Mouse (Mus musculus) embryonic stem cell, embryonic (primary cell): ENCODE results near the gene Gm10961.

ENCODE experiments used
- CTCF ChIA-PET, 4 experiments: fragments of 300-600 bp in 2 of 4; fragments of 350-600 bp in 2 of 4; sonication (Branson Sonifier 250); formaldehyde crosslinking; loops; one replicate each; lab custom pipeline; 2022; ENCODE audit warnings: inconsistent platforms in 2 of 4; lab: Charles Lee
- POLR2A ChIA-PET, 4 experiments: fragments of 300-600 bp in 2 of 4; fragments of 350-600 bp in 2 of 4; sonication (Branson Sonifier 250); formaldehyde crosslinking; loops; one replicate each; lab custom pipeline; 2022; ENCODE audit warnings: antibody characterized with exemption in 4 of 4, inconsistent platforms in 1 of 4; lab: Charles Lee

The Gm10961 gene

GRCm38 (mm10) chr3:107630682-107631522, at the start of gene Gm10961:
TSS of gene Gm10961 (plus strand) at chr3:107631322.
- POLR2A ChIA-PET, result interaction anchor here in 3 of 4 experiments (0.6 to 1.4 kb wide), 8 partner anchors 16 to 459 kb away, joined by 3 to 6 read pairs (median 3); partner anchors contain the start of gene Rbm15 (in 2 of the 3)
- CTCF ChIA-PET, result interaction anchor here in 1 of 4 experiments (0.6 kb wide), 1 partner anchor 233 kb away, joined by 3 read pairs; no protein-coding TSS in a partner anchor

DNA sequence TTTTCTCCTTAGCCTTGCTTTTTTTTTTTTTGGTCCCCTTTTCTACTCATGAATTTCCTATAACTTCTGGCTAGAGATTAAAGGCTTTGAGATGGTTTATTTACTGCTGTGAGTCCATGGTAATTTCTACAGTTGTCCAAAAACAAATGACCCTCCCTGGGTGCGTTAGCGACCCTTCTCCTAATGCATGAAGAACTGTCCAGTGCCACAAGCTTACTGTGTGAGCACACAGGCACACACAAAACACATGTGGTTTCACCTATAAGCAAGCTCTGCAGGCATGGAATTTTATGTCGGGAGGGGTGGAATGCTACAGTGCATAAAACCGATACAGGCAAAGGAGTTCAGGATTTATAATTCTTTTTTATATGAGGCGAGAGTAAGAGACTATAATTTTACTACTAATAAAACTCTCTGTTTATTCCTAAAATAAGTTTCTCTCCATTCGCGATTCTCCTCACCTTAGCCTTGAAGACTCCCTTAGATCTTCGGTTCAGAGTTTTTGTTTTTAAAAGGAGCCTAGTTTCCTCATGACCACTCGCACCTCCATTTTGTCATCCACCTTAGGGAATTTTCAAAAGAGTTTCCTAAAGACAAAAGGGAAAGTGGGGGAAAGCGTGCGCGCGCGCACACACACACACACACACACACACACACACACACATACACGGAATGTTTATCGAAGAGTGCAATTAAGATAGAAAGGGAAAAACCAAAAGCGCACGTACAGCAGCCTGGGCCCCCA, 48.8 kb upstream of the Gm10961 start:
- CTCF ChIA-PET, result interaction anchor here in 2 of 4 experiments (0.8 to 1.6 kb wide), 2 partner anchors 11 to 349 kb away, joined by 3 read pairs; partner anchors contain the start of gene Gstm7 (in 1 of the 2)

DNA sequence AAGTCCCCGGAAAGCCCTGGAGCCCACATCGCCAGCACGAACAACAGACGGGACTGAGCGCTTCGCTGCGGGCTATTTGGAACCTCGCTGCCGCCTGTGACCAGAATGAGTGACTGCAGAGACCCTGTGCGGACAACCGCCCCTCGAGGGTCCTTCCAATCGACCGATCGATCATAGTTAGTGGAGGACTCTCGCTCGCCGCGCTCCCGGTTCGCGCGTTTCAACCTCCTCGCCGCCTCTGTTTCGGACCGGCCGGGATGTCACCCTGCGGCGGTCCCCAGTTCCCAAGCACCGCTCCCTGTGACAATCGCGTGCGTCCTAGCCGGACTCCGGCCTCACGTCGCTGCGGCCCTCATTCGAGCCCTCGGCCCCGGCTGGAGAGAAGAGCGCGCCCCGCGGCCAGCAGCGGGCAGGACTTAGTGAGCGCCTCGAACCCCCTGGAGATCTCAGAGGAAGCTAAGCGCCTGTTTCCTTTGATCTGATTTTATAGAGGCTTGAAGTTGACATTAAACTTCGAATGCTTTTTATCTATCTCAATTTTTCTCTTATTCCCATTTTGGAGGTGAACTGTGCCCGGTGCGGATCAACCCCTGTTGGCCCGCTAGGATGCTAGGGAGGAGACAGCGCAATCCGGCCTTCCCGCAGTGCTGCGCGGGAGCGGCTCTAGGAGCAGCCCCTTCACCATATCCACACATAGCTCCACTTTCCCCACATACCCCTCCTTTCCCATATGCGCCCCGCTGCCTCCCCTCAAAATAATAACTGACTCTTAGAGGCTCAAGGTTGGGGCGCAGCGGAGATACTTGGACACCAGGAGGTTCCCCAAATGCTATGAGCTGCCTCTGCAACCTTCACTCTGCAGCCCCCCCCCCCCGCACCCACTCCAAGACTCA, 48.0 kb upstream of the Gm10961 start:
- POLR2A ChIA-PET, result interaction anchor here in 2 of 4 experiments (0.6 to 1.8 kb wide), 4 partner anchors 11 to 112 kb away, joined by 3 to 9 read pairs (median 4); partner anchors contain the start of gene Alx3 (in 1 of the 2)
- CTCF ChIA-PET, result interaction anchor here in 1 of 4 experiments (1.6 kb wide), 1 partner anchor 12 kb away, joined by 3 read pairs; no protein-coding TSS in a partner anchor

More for the DNA sequence above, 48.8 kb upstream of the Gm10961 start:
- POLR2A ChIA-PET, result interaction anchor here in 1 of 4 experiments (0.7 kb wide), 1 partner anchor 18 kb away, joined by 3 read pairs; no protein-coding TSS in a partner anchor

DNA sequence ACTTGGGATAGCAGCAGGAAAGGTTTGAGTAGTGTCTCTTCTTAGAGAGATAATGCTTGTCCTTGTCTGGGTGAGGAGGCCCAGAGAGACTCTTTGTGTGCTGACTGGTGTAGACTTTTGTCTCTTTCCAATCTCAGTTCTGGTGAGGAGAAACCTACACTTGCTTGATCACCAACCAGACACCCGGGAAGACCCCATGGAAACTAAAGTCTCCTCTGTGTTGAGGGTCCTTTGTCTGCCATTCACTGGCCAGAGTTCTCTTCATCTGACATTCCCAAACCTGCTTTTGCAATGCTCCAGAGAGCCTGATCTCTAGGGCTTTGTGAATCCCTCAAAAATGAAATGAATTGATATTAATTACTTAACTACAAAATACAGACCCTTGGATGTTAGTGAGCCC, 47.2 kb upstream of the Gm10961 start:
- ChIA-PET POLR2A (interaction anchor here in 1 of 4 experiments (0.7 to 1.8 kb wide), 4 partner anchors 11 to 25 kb away, joined by 3 to 9 read pairs (median 4); partner anchors contain the start of gene Alx3), CTCF (interaction anchor here in 1 of 4 experiments (1.6 kb wide), 1 partner anchor 13 kb away, joined by 3 read pairs; no protein-coding TSS in a partner anchor)

DNA sequence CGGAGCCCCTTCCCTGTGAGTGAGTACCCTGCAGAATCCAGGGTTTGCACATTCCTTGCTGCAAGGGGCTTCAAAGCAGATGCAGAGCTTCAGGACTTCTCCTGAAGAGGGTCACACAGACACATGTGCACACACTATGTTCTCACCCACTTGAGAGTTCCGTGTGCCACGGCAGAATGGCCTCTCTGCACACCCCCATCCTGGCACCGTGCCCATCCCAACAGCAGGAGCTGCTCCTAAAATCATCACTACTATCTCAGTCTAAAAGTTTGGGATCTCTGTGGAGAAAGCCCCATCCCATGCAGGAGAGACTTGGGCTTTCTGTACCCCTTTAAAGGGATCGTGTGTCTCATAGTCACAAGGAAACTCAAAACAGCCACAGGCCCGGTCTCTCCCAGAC, 44.6 kb upstream of the Gm10961 start:
- ChIA-PET CTCF (no interaction called here), POLR2A (no interaction called here)

GRCm38 (mm10) chr3:107591612-107592011, 39.5 kb upstream of the Gm10961 start:
- CTCF ChIA-PET, result interaction anchor here in 1 of 4 experiments (0.6 kb wide), 1 partner anchor 501 kb away, joined by 3 read pairs; the partner anchor contains the start of gene Gnat2
- POLR2A ChIA-PET, result interaction anchor here in 2 of 4 experiments (0.6 to 1.2 kb wide), 4 partner anchors 32 to 1655 kb away, joined by 3 to 4 read pairs (median 4); no protein-coding TSS in a partner anchor

- POLR2A ChIA-PET, result interaction anchor here in 1 of 4 experiments (1.7 kb wide), 1 partner anchor 10 kb away, joined by 9 read pairs; no protein-coding TSS in a partner anchor
- CTCF ChIA-PET, result interaction anchor here in 3 of 4 experiments (0.5 to 1.6 kb wide), 5 partner anchors 12 to 729 kb away, joined by 3 to 16 read pairs (median 5); no protein-coding TSS in a partner anchor
These were observed 37.5 kb upstream of the Gm10961 start for GRCm38 (mm10) chr3:107593632-107594031.

DNA sequence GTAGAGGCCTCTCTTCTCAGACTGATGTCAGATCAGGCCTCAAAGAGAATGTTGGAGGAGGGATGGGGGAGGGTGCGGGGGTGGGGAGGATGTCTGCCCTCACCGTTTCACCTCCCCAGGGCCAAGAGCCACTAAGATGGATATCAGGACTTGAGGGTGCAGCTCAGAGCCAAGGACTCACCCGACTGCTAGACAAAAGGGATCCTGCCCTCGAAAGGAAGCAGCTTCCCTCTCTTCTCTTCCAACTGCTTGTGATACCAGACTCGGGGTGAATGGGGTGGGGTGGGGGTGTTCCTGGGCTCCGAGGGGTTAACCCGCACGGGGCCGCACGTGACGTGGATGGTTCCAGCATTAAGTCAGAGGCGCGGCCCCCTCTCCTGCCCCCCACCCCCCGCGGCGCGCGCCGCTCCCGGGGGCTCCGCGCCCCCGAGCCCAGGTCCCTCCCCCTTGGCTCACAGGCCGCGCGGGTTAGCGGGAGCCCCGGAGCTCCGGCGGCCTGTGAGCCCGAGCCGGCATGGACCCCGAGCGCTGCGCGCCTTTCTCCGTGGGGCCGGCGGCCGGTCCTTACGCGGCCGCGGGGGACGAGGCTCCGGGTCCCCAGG, 36.4 kb upstream of the Gm10961 start, which contains the start of gene Alx3:
TSS of gene Alx3 (plus strand) at position 370 of the 602 bp plus-strand sequence.
- POLR2A ChIA-PET, result interaction anchor here in 3 of 4 experiments (0.6 to 1.7 kb wide), 12 partner anchors 8 to 879 kb away, joined by 3 to 9 read pairs (median 3); partner anchors contain the start of gene Lamtor5 (in 1 of the 3)
- CTCF ChIA-PET, result interaction anchor here in 3 of 4 experiments (0.6 to 1.6 kb wide), 6 partner anchors 11 to 269 kb away, joined by 3 to 7 read pairs (median 4); no protein-coding TSS in a partner anchor

GRCm38 (mm10) chr3:107595264-107595937, 35.7 kb upstream of the Gm10961 start:
- CTCF ChIA-PET, result interaction anchor here in 3 of 4 experiments (0.6 to 1.6 kb wide), 4 partner anchors 10 to 268 kb away, joined by 3 to 7 read pairs (median 4); no protein-coding TSS in a partner anchor
- POLR2A ChIA-PET, result interaction anchor here in 1 of 4 experiments (0.5 to 1.7 kb wide), 3 partner anchors 12 to 675 kb away, joined by 3 to 9 read pairs (median 3); no protein-coding TSS in a partner anchor

- ChIA-PET POLR2A (interaction anchor here in 1 of 4 experiments (0.5 kb wide), 1 partner anchor 33 kb away, joined by 3 read pairs; no protein-coding TSS in a partner anchor), CTCF (interaction anchor here in 1 of 4 experiments (1.4 kb wide), 1 partner anchor 9 kb away, joined by 3 read pairs; no protein-coding TSS in a partner anchor)
These were observed 35.1 kb upstream of the Gm10961 start for GRCm38 (mm10) chr3:107595938-107596461.

GRCm38 (mm10) chr3:107596559-107596958, 34.6 kb upstream of the Gm10961 start:
- CTCF ChIA-PET, result interaction anchor here in 1 of 4 experiments (1.4 to 1.8 kb wide), 2 partner anchors 9 to 16 kb away, joined by 3 to 4 read pairs; no protein-coding TSS in a partner anchor
- POLR2A ChIA-PET, result interaction anchor here in 1 of 4 experiments (0.8 kb wide), 1 partner anchor 13 kb away, joined by 3 read pairs; no protein-coding TSS in a partner anchor

DNA sequence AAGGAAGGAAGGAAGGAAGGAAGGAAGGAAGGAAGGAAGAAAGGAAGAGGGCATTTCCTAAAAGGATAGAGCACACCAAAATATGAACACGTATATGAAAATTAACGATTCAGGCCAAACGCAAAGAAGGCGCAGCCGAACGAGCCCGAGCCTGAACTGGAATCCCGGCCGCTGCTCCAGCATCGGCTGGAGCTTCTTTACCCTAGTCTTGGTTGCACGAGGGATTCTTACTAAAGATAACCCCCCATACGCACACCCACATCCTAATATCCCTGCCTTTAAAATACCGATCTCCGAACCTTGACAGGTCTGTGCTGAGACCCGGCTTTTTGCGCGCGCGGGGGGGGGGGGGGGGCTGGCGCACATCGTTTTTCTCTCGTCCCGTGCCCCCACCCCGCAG, 34.0 kb upstream of the Gm10961 start:
- ChIA-PET CTCF (interaction anchor here in 1 of 4 experiments (0.6 to 1.8 kb wide), 4 partner anchors 8 to 189 kb away, joined by 3 to 6 read pairs (median 4); no protein-coding TSS in a partner anchor), POLR2A (interaction anchor here in 2 of 4 experiments (0.6 to 1.9 kb wide), 6 partner anchors 9 to 1786 kb away, joined by 3 to 8 read pairs (median 4); no protein-coding TSS in a partner anchor)

- ChIA-PET CTCF (interaction anchor here in 3 of 4 experiments (0.6 to 1.8 kb wide), 5 partner anchors 9 to 189 kb away, joined by 3 to 11 read pairs (median 4); no protein-coding TSS in a partner anchor), POLR2A (interaction anchor here in 1 of 4 experiments (0.5 to 1.9 kb wide), 7 partner anchors 8 to 182 kb away, joined by 3 to 6 read pairs (median 4); no protein-coding TSS in a partner anchor)
These were observed 33.3 kb upstream of the Gm10961 start for GRCm38 (mm10) chr3:107597586-107598389.

DNA sequence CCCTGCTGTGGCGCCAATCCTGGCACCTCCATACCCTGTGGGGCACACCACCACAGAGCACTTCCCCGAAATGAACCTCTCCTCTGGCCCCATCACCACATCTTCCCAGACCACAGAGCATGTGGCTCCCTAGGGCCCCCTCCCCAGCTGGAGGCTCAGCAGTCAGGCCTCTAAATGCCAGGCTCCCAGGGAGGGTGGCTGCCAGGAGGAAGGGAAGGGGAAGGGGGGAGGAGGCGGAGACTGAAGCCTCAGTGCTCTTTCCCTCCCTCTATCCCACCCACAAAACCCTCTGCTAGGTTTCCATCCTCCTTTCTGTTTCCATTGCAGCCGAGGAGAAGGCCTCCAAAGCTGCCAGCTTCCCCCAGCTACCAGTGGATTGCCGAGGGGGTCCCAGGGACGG, 31.0 kb upstream of the Gm10961 start:
- ChIA-PET CTCF (interaction anchor here in 2 of 4 experiments (0.6 to 1.4 kb wide), 3 partner anchors 13 to 306 kb away, joined by 3 to 7 read pairs (median 3); no protein-coding TSS in a partner anchor), POLR2A (interaction anchor here in 2 of 4 experiments (0.8 to 1.7 kb wide), 4 partner anchors 13 to 31 kb away, joined by 3 to 4 read pairs (median 4); partner anchors contain the start of genes Gm10961 (in 1 of the 2) and Strip1 (in 1 of the 2))
